Mouse (Mus musculus) liver, postnatal 0 days (tissue): ENCODE measurements around the gene Nin. TPM values are rescaled to one million over a fixed set of nuclear protein-coding genes. Genes with fewer than 3 reads are reported as not detected.

Experiments
- ATAC-seq: fragments of 200-750 bp; cut with Nextera tagmentation; 2 replicates; pipeline ENCODE4 v1.8.0; 2017; ENCODE audit warnings: mild to moderate bottlenecking, moderate library complexity
- DNase-seq: peaks from one replicate; pipeline ENCODE4 v3.0.0-alpha.2; 2016
- H3K27ac ChIP-seq: fragments of 300-500 bp; sonication (generic); 2 replicates; pipeline ENCODE4 v1.5.1; 2014; ENCODE audit warnings: antibody characterized with exemption, moderate library complexity, mild to moderate bottlenecking, low read depth
- H3K27me3 ChIP-seq: fragments of 300-500 bp; sonication (generic); 2 replicates; pipeline ENCODE4 v1.6.1; 2014; ENCODE audit warnings: low read length, control low read depth, mixed read lengths; ENCODE audit not compliant: insufficient read depth
- H3K36me3 ChIP-seq: fragments of 300-500 bp; sonication (generic); replicated peaks from 2 replicates; pipeline ENCODE4 v1.6.1; 2014; ENCODE audit warnings: mild to moderate bottlenecking, control low read depth, low read length, moderate library complexity, mixed read lengths; ENCODE audit not compliant: insufficient read depth
- H3K4me1 ChIP-seq: fragments of 300-500 bp; sonication (generic); 2 replicates; pipeline ENCODE4 v1.6.1; 2014; ENCODE audit warnings: antibody characterized with exemption, mild to moderate bottlenecking, control low read depth; ENCODE audit not compliant: insufficient read depth
- H3K4me2 ChIP-seq: fragments of 300-500 bp; sonication (generic); 2 replicates; pipeline ENCODE4 v1.6.1; 2014; ENCODE audit warnings: low read depth, mild to moderate bottlenecking, low read length, moderate library complexity, mixed read lengths
- H3K4me3 ChIP-seq: fragments of 300-500 bp; sonication (generic); 2 replicates; pipeline ENCODE4 v1.5.1; 2014; ENCODE audit warnings: low read depth, low read length
- H3K9ac ChIP-seq: fragments of 300-500 bp; sonication (generic); replicated peaks from 2 replicates; pipeline ENCODE4 v1.6.1; 2014; ENCODE audit warnings: mild to moderate bottlenecking, moderate library complexity
- H3K9me3 ChIP-seq: fragments of 300-500 bp; sonication (generic); 2 replicates; pipeline ENCODE4 v1.6.1; 2016; ENCODE audit warnings: mild to moderate bottlenecking, control low read depth, low read length, mixed read lengths
- CTCF ChIP-seq: sonication (generic); IDR thresholded peaks from 2 replicates; pipeline ENCODE4 v1.5.1; 2016; ENCODE audit warnings: antibody characterized with exemption, low read depth
- EP300 ChIP-seq: IDR thresholded peaks from 2 replicates; pipeline ENCODE4 v1.6.1; 2016; ENCODE audit warnings: antibody characterized with exemption, low read depth, mild to moderate bottlenecking
- WGBS: fragments of 180-500 bp; shearing (Covaris S2); extraction: QIAGEN DNeasy Blood & Tissue Kit; methylation state at CpG from one replicate; pipeline ENCODE4 v1.1.7; 2014; ENCODE audit not compliant: insufficient replicate concordance; 5-methylcytosine and 5-hydroxymethylcytosine counted together
- polyA plus RNA-seq: library from polyadenylated mRNA; unstranded; fragments of >200 nt; fragmentation: Nextera tagmentation; extraction: Ambion mirVana; gene quantifications from 2 replicates; pipeline ENCODE4 v1.2.1, GENCODE M21; 2015

Nin gene
- polyA plus RNA-seq, 1 experiment from 2014 or later: 2.9 TPM

DNA sequence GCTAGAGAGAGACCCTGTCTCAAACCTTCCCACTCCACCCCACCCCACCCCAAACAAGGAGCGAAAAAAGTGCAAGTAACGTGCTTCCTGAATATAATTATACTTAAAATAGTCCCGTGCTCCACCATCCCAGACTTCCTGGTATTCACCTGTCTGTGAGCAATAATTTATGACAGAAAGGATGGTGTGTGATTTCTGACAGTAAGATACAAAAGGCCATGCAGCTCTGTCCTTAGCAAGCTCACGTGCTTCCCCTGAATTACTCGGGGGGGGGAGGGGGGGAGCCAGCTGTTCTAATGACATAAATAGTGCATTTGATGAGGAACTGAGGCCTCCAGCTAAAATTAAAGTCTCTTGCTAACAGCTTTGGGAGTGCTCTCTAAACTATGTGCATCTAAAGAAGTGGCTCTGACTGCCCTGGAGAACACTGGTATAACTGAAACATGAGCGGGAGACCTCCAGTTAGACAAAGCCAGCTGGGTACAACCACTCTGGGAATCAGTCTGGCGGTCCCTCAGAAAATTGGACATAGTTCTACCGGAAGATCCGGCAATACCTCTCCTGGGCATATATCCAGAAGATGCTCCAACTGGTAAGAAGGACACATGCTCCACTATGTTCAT lies 136.0 kb downstream of the Nin start:
- ATAC-seq: no peak
- Histone ChIP-seq H3K27me3 (no peaks in the 10 kb centered on the region), H3K4me3 (no peak overlapping the region), H3K9me3 (no peaks in the 10 kb centered on the region), H3K9ac (no peak overlapping the region), H3K27ac (no peak overlapping the region; the same call in 1 of the 2 replicates), H3K4me2 (no peak overlapping the region), H3K4me1 (peaks cover 12% of the 10 kb centered on the region), H3K36me3 (peaks cover 29% of the 10 kb centered on the region)
- DNase-seq: no peak
- no peak for TF ChIP-seq EP300
- no peak for TF ChIP-seq CTCF
- WGBS: 61% methylated on average over 9 of the region's 9 CpGs

DNA sequence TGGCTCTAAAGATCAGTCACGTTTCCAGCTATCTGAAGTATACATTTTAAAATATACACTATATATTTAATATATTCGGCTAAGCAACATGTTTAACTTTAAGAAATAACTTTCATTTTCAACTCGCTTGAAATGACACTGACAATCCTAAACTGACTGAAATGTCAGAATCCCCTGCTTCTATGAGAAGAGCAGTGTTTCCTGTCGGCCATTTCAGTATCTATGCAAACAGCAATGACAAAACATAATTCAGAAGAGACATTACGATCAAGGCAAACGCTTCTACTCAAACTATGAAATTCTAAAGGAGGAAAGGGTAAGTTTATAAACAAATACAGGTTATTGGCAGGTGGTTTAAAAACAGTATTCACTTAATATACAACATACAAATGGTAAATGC lies 136.8 kb downstream of the Nin start:
- Histone ChIP-seq H3K27ac (no peak overlapping the region), H3K4me1 (peaks cover 14% of the 10 kb centered on the region), H3K27me3 (no peaks in the 10 kb centered on the region), H3K4me3 (no peak overlapping the region), H3K4me2 (no peak overlapping the region), H3K9me3 (no peaks in the 10 kb centered on the region), H3K9ac (no peak overlapping the region), H3K36me3 (peaks cover 29% of the 10 kb centered on the region)
- WGBS: 70% methylated on average over 6 of the region's 6 CpGs
- DNase-seq: no peak
- TF ChIP-seq CTCF: no peak
- TF ChIP-seq EP300: no peak
- no peak for ATAC-seq

DNA sequence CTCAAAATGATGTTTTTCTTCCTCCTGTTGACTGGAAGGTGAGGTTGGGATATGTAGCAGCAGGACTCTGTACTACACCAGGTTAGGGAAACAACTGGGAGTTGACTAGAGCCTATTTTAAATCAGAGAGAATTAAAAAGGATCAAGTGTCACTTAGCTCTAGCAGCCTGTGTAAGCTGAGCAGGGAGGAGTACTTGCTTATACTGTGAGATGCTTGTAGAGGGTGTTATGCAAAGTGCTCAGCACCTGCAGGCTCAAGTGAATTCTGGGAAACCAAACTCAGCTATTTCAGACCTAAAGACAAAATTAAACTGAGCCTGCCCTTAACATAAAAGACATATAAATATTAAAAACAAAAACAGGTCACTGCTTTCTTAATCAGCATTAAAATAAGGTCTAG lies 139.9 kb downstream of the Nin start:
- TF ChIP-seq EP300 (no peak), CTCF (no peak)
- no peak overlapping the region for H3K4me2 ChIP-seq
- peaks cover 10% of the 10 kb centered on the region for H3K4me1 ChIP-seq
- ATAC-seq (no peak), DNase-seq (no peak)
- peaks cover 41% of the 10 kb centered on the region for H3K36me3 ChIP-seq
- no peak overlapping the region for H3K4me3 ChIP-seq
- no peaks in the 10 kb centered on the region for H3K9me3 ChIP-seq
- no peaks in the 10 kb centered on the region for H3K27me3 ChIP-seq
- H3K9ac ChIP-seq: no peak overlapping the region
- H3K27ac ChIP-seq: no peak overlapping the region

DNA sequence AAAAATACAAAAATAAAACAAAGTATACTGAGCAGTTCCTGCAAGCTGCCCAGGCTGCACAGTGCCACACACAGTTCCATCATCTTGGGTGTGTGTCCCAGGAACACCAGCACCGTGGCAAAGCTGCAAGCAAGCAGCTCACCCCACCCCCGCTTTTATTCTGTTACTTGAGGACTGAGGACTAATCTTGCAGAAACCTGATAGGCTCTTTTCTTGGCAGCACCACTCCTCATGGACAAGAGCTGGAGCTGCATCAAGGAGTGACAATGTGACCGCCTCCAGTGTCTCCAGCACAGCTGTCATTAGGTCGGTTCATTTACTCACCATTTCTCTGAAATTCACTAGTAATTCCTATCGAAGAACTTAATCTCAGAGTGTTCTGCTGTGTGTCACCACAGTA lies 145.4 kb downstream of the Nin start:
- DNase-seq: no peak
- ATAC-seq: no peak
- Histone ChIP-seq H3K27ac (no peak overlapping the region), H3K27me3 (no peaks in the 10 kb centered on the region), H3K9ac (no peak overlapping the region), H3K4me2 (no peak overlapping the region), H3K36me3 (peaks cover 74% of the 10 kb centered on the region), H3K4me3 (no peak overlapping the region), H3K9me3 (no peaks in the 10 kb centered on the region), H3K4me1 (peaks cover 6% of the 10 kb centered on the region; the same call in 1 of the 2 replicates)
- TF ChIP-seq EP300 (no peak), CTCF (no peak)
- WGBS: 65% methylated on average over 5 of the region's 5 CpGs

DNA sequence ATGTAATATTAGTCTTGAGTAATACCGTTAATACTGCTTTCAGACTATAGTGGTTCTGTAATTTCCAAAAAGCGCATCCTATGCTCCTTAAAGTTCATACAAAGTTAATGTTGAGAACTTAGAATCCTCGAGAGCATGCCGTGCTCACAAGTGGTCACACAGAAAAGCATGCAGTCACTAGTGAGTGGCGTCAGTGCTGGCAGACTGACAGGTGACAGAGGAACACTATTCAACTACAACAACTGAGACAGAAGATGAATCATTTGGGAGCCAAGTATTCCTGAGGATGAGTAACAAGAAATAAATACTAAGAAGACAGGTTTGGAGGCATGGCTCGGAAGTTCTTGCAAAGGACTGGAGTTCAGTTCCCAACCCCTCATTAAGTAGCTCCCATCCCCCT lies 146.4 kb downstream of the Nin start:
- DNase-seq (no peak), ATAC-seq (no peak)
- Histone ChIP-seq H3K9ac (no peak overlapping the region), H3K4me1 (peaks cover 6% of the 10 kb centered on the region; the same call in 1 of the 2 replicates), H3K9me3 (no peaks in the 10 kb centered on the region), H3K27ac (no peak overlapping the region), H3K27me3 (no peaks in the 10 kb centered on the region), H3K36me3 (peaks cover 74% of the 10 kb centered on the region), H3K4me3 (no peak overlapping the region), H3K4me2 (no peak overlapping the region)
- WGBS: 87% methylated on average over 6 of the region's 6 CpGs
- TF ChIP-seq EP300 (no peak), CTCF (no peak)

DNA sequence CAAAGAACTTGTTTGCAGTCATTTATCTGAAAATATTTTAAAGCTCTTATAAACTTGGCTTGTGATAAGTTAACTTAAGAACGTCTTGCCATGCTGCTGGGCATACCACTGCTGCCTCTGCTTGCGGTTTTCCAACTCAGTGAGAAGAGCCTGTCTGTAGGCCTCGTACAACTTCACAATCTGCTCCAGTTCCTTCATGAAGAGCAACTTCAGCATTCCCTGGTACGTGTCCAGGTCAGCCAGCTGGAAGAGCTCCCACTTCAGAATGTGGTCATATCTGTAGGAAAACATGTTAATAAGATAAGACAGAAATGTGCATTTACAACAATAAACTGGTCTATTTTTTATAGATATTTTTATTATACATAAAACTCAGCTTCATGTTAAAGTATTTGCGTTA lies 147.4 kb downstream of the Nin start:
- no peak for TF ChIP-seq CTCF
- H3K4me2 ChIP-seq: no peak overlapping the region
- no peaks in the 10 kb centered on the region for H3K27me3 ChIP-seq
- 51% methylated on average over 5 of the region's 5 CpGs for WGBS
- H3K9me3 ChIP-seq: no peaks in the 10 kb centered on the region
- H3K27ac ChIP-seq: peak overlapping the region; percentile 4; the same call in 1 of the 2 replicates
- peaks cover 72% of the 10 kb centered on the region for H3K36me3 ChIP-seq
- 0 out of 2 replicates have a peak, but pooled peaks cover 2% of the 10 kb centered on the region for H3K4me1 ChIP-seq
- H3K4me3 ChIP-seq: no peak overlapping the region
- no peak for DNase-seq
- ATAC-seq: no peak
- no peak overlapping the region for H3K9ac ChIP-seq

DNA sequence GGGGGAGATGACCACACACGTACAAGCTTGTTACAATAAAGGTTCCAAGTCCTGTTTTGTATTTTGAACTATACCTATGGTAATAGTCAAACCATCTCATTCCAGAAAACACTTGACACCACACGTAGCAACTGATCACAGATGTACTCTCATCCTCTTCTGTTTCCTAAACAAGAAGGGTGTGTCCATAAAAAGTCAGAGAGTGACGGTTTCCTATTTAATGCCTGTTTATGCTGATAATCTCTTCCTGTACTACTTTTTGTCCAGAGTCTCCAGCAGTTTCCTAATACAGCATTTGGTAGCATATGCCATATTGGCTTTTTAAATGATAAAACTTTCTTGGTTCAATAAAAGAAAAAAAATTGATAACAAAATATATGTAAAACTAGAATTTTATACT lies 147.9 kb downstream of the Nin start:
- DNase-seq (no peak), ATAC-seq (no peak)
- WGBS: 49% methylated on average over 3 of the region's 3 CpGs
- no peaks in the 10 kb centered on the region for H3K27me3 ChIP-seq
- H3K9ac ChIP-seq: no peak overlapping the region
- peak; percentile 72 for TF ChIP-seq EP300
- TF ChIP-seq CTCF: no peak
- 0 out of 2 replicates have a peak, but pooled peaks cover 2% of the 10 kb centered on the region for H3K4me1 ChIP-seq
- no peaks in the 10 kb centered on the region for H3K9me3 ChIP-seq
- no peak overlapping the region for H3K4me3 ChIP-seq
- H3K27ac ChIP-seq: no peak overlapping the region
- H3K4me2 ChIP-seq: no peak overlapping the region
- H3K36me3 ChIP-seq: peaks cover 71% of the 10 kb centered on the region
